Mouse (Mus musculus) spleen, adult 2 months (tissue): ENCODE measurements at regions not wholly inside any gene's neighbourhood (a gene's known extent, or its start where the extent isn't known, plus 50 kb on each side); places are given as distances from the start of the nearest gene placed in this dataset.

Source experiments
- CTCF ChIP-seq: fragments of 200-500 bp; IDR thresholded peaks from 2 replicates; pipeline ENCODE4 v1.5.1; 2011; ENCODE audit warnings: mild to moderate bottlenecking, inconsistent platforms; ENCODE audit not compliant: insufficient read depth, insufficient read length, insufficient replicate concordance; ENCODE audit errors: extremely low read depth
- POLR2A ChIP-seq: fragments of 200-500 bp; IDR thresholded peaks from 2 replicates; pipeline ENCODE4 v1.6.1; 2011; ENCODE audit warnings: low read depth, low read length, inconsistent platforms

- TF ChIP-seq CTCF (no peak), POLR2A (no peak)
These were observed 260.1 kb upstream of the Sulf2 start for GRCm38 (mm10) chr2:166415481-166415965.
